Mouse (Mus musculus) urinary bladder, adult 2 months (tissue): ENCODE measurements around the gene Cbx3. TPM values are rescaled to one million over a fixed set of nuclear protein-coding genes. Genes with fewer than 3 reads are reported as not detected.
A peak's percentile ranks its signal among the peaks of the same experiment; 100 is the strongest.

Experiments used
- DNase-seq: peaks from one replicate; pipeline ENCODE4 v3.0.0; 2022; ENCODE audit warnings: low spot score
- polyA plus RNA-seq: library from polyadenylated mRNA; depleted of rRNA; stranded (reverse); fragments of >200 nt; gene quantifications from 2 replicates; pipeline ENCODE4 v1.2.3, GENCODE M21; 2012; rRNA removed

Gene Cbx3
- 67.3 and 76.3 TPM in 2 replicates for polyA plus RNA-seq

GRCm38 (mm10) chr6:51470311-51471178 lies at the start of gene Cbx3:
Cbx3 (plus strand) TSS chr6:51470360.
- DNase-seq: peak; percentile 72

DNA sequence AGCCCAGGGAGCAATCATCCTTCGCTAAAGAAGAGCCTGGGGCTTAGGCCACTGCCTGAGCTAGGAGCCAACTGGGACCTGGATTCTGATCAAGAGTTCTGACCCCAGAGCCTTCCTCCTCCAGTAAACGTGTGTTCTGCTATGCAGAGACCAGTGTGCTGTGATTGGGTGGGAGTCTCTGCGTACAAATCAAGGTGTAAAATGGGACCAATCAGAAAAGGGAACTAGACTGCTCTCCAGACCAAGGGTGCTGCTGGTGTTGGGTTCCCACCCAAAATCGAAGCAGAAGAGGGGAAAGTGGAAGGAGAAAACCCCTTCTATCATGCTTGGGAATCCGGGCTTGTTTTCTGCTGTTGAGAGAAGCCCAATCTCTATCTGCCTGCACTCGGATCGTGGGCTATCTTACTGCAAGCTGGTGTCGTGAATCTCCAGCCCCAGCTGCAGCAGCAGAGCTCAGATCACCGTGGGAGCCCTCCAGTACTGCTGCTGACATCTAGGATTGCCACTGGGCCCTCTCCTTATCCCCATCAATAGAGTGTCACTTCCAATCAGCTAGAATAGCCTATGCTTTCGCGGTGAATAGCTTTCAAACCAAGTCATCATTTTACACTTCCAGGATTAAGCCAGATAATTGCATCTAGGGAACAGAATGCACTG lies 46.6 kb upstream of the Cbx3 start:
- DNase-seq: no peak

DNA sequence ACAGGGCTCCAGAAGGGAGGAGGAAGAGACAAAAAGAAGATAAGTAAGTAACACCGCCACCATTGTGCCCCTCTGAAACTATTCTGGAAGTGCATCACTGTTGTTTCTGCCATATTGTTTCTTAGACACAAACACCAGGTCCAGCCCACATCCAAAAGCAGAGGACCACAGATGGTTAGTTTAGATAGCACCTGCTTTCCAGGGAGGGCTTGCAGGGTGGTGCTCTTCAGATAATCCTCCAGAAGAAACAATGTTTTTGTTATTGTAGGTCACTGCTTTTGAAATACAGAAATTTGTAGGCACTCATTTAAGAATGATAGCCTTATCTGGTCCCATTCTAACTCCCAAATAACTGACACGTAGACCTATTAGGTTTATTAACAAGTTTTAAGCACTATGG lies 45.6 kb upstream of the Cbx3 start:
- no peak for DNase-seq

DNA sequence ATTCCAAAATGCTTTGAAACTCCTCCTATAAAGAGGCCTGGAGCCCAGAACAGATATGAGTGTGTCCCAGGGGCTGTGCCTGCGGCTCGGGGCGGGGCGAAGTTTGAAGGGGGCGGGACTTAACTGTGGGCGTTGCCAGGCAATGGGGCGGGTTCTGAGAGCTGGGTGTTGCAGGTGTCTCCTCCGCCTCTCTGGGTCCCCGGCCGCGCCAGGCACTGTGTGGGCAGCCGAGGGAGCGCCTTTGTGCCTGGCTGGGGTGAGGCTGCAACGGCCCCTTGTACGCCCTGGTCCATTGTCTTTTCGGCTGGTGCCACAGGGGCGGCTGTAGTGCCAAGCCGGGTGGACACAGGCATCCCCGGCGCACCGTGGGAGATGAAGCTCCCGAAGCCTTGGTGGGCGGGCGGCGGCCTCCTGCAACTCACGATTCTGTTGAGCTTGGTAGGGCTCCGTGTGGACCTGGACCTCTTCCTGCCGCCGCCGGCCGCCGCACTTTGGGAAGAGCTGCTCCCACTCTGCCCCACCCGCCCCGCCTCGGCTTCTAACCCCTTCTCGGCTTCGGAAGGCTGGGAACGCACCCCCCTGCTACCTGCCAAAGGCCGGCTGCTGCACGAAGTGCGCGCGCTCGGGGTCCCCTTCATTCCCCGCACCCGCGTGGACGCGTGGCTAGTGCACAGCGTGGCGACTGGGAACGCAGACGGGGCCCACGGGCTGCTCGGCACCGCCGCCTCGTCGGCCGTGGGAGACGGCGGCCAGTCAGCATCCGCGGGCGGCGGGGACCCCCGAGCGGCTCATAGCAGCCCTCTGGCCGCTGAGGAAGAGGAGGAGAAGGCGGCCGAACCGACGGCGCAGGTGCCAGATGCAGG lies 37.4 kb upstream of the Cbx3 start, which contains the start of gene Nfe2l3:
Nfe2l3 (plus strand) TSS at position 136 of the 863 bp plus-strand sequence.
- peak; percentile 62 for DNase-seq

DNA sequence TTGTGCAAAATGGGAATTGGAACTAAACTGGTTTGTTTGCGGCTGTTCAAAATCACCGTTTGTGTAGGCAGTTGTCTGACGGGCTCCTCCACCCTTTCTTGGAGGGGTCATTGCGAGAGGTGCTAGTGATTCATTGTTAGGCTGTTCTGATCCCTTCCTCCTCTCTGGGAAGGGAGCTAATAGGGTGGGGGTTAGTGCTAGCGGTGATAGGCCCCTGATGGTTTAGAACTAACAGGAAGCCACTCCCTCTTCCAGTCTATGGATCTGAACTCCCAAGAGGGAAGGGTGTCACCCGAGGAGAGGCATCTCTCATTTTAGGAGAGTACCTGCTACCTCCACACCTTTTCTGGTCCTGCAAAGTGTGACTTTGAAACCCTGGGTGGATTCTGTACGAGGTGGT lies 35.9 kb upstream of the Cbx3 start:
- no peak for DNase-seq

GRCm38 (mm10) chr6:51437665-51438064 lies 32.5 kb upstream of the Cbx3 start:
- no peak for DNase-seq

- DNase-seq: no peak
These were observed 31.3 kb upstream of the Cbx3 start for GRCm38 (mm10) chr6:51438826-51439330.

DNA sequence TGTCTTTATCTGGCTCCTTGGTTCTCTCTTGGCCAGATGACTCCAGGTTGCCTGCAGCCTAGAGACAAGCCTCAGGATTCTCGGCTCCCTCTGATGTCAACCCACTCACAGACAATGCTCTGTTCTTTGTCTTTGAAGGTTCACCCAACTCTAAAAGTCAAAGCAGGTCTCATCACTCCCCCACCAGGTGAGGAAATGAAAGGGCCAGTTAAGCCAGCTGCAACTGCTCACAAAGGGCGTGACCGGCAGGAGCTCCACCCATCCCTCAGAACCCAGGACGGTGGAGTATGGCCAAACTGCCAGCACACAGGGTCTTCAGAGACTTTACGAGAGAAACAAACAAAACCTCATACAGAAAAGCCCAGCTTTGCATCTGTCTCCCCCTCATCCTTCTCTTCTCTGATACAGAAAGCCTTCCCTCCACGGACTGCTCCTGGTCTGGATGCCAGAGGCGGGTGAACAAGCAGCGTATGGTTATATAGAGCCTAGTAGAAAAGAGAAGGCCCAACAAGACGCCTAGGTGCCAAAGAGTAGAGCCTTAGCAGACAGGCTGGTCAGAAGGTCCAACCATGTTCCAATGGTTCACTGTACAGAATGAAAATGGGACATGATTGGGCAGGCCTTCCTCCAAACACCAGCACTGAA lies 27.8 kb upstream of the Cbx3 start:
- no peak for DNase-seq

GRCm38 (mm10) chr6:51452927-51453503 lies 17.1 kb upstream of the Cbx3 start:
- no peak for DNase-seq

DNA sequence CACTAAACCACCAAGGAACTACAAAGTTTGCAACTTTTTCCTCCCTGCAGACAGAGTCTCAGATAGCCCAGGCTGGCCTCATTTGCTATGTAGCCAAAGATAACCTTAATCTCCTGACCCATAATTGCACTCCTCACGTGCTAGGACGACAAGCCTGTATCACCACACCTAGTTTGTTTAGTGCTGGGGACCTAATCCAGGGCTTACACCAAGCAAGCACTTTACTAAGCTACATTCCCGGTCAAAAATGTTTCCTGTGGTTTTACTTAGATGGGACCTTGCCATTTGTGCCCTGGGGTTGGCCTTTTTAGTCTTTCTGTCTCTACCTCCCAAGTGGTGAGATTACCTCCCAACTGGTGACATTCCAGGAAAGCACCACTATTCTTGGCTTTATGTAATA lies 15.2 kb upstream of the Cbx3 start:
- DNase-seq: no peak

DNA sequence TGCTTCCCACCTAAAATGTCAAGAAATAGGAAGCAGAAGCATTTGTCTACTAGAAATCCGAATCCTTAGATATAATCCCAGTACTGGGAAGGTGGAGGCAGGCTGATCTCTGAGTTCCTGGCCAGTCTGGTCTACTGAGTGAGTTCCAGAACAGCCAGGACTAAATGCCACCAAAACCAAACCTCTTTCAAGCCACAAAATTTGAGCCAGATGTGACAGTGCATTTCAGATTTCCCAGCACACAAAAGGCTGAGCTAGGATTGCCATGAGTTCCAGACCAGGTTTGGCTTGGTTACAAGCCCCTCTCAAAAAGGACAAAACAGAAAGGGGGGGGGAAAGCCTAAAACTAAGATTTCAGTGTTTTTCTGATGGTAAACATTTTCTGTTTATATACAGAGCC lies 14.0 kb upstream of the Cbx3 start:
- DNase-seq: no peak

- no peak for DNase-seq
These were observed 12.9 kb upstream of the Cbx3 start for GRCm38 (mm10) chr6:51457283-51457682.

DNA sequence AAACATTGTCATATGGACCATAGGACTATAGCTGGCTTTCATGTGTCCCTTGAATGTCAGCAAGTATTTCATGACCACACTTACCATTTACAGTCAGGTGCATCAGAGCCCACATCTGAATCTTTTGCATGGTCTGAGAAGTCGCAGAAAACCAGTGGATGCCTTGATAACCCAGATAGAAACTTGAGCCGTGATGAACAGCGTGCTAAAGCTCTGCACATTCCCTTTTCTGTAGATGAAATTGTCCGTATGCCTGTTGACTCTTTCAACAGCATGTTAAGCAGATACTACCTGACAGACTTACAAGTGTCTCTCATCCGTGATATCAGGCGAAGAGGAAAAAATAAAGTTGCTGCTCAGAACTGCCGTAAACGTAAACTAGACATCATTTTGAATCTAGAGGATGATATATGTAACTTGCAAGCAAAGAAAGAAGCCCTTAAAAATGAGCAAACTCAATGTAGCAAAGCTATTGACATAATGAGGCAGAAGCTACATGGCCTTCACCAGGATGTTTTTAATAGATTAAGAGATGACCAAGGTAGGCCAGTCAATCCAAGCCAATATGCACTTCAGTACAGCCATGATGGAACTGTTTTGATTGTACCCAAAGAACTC lies 12.3 kb upstream of the Cbx3 start:
- DNase-seq: no peak

- DNase-seq: no peak
These were observed 11.2 kb upstream of the Cbx3 start for GRCm38 (mm10) chr6:51458925-51459312.

DNA sequence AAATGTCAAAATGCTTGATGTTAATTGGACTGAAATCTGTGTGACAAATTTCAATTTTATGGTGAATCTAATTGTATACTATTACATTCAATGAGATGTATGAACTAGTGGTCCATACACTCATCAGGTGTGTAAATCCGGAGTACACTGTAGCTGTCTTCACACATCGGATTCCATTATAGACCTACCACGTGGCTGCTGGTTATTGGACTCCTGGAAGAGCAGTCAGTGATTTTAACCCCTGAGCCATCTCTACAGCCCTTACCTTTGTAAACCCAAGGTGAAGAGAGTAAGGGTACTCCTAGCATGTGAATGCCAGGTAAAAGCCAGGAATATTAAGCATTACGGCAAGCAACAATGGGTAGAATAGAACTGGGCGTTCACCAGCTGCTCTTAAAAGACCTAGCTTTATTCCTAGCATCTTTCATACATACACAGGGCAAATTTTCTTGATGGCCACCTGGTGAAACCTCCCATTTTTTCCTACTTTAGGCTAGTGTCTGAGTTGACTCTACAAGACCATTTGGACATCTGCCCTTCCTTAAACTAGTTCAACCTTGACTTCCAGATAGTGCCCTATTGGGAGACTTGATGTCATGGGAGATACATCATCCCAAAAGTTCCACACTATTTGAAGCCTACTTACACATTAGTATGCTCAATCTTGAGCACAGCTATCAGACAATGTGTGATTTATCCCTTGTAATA lies 10.7 kb upstream of the Cbx3 start:
- DNase-seq: no peak

GRCm38 (mm10) chr6:51460021-51460360 lies 10.2 kb upstream of the Cbx3 start:
- no peak for DNase-seq

DNA sequence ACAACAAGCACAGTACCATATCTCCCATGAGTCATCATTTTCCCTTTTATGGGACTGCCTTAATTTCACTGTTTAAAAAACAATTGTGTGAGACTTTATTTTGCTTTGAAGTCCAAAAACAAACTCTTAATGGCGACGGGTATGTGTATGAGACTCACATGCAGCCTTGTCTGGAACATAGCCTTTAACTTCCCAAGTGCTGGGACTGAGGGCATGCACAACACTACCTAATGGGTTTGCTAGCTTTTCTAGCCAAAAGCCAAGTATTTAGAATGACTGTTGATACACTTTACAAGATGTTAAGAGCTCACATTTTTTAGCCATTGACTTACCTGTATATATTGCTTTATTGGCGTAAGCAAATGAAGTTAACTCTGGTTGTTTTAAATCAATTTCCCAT lies 9.8 kb upstream of the Cbx3 start:
- DNase-seq: no peak

DNA sequence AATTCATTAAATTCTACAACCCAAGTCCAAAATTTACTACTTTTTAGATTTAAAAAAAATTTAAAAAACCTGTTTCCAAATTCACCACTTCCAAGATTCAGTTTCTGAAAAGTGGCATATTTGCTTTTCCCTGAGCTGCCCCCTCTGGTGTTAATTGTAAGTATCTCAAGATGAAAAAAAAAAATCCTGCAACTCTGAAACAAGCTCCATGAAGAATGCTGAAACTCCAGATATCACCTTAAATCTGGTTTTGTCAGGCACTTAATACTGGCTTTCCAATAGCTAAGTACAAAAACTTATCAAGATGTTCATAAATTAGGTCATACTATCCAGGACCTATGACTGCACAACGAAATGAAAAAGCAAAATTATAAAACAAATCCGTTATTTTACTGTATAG lies 2.5 kb upstream of the Cbx3 start:
- no peak for DNase-seq

DNA sequence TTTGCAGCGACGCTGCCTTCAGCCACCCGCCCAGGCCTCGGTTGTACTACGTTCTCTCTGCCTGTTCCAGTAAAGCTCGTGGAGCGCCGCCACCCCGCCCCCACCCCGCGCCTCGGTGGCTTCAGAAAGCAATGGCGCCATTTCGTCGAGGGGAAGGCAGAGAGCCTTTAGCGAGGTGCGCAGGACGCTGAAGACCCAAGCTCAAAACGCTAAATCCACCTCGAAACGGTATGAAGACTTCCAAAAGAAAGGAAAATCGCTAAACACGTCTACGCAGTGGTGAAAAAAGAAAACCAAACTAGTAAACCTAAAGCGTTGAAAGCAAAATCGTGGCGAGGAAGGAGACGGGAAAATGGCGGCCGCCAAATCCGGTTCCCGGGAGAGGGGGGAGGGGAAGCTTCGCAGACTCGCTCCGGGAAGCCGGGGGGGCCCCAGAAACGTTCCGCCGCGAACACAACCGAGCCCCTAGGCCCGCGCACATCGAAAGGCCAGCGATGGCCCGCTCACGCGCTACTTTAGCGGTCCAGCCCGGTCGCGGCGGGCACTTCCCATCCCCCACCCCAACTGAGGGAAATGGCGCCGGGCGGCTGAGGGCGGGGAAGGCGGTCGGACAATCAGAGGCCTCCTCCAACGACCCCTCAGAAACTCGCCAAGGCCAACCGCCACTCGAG lies 1.1 kb upstream of the Cbx3 start:
- peak; percentile 79 for DNase-seq
